Mouse (Mus musculus): ENCODE measurements around the gene Olfr651. TPM values are rescaled to one million over a fixed set of nuclear protein-coding genes. Genes with fewer than 3 reads are reported as not detected.

Olfr651 gene
- not detected for polyA plus RNA-seq (2014; fragmentation: Illumina TruSeq; extraction: RNeasy Lipid Tissue Mini Kit (QIAGEN cat#74804))

DNA sequence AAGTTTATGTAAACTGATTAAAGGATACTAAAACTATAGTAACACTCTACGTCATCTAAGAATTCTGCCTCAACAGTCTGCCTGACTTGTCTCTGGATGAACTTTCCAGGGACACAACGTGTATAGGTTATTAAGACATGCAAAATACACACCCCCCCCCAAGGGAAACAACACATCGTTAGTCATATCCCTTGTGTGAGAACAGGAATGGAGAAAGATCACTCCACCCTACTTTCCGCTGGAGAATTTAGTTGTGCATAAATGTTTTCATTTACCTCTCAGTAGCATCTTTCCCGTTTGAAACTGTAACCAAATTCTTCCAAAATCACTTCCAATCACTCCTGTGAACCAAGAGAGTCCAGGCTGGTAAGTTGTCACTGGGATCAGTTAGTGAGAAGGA, at the start of gene Olfr651:
TSS of gene Olfr651 (plus strand) at position 301 of the 400 bp plus-strand sequence.

DNA sequence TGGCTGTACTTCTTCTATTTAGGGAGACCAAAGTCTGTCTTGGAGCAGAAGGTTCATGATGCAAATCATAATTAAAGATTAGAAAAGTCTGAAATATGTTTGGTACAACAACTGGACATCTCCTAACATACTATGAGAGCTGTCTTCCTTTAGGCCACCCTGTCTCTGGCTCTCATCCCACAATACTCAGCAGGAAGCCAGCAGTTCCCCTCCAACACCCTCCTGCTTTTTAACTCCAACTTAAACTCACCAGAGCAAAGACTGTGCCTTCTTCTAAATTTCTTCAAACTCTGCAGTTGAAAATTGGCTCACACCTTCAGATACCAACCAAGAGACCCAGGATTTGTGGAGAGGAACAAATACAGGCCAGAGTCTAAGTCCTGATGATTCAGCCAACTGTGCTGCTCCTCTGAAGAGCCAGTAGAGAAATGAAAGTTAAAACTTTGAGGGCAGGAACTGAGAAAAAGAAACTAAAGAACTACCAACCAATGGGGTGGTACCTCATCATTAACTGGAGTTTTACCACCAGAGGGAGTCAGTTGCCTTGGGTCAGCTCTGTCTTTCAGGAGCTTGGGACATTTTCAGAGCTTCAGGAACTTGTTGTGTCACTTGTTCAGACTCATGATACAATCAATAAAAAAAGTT, 42.4 kb upstream of the Olfr651 start, which contains the start of gene Trim30d:
TSS of gene Trim30d (minus strand) at position 429 of the 645 bp plus-strand sequence.

DNA sequence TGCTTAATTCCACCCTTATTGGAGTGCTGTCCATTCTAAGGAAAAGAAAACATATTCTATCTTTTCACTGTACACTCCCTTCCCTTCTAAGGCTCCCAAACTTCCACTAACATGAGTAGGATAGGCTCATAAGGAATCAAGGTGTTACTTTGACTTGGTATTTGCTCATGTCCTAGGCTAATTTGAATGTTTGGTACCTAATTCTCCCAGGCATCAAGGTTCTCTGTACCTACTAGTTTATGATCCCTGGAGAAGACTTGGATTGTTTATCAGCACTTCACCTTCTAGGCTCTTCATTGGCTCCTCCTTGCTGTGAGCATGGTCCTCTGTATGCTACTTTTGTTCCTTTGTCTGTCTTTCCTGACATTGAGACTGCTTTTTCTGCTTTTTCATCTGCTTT, 10.7 kb downstream of the Olfr651 start, which contains the start of gene Olfr652:
TSS of gene Olfr652 (plus strand) at position 301 of the 400 bp plus-strand sequence.

DNA sequence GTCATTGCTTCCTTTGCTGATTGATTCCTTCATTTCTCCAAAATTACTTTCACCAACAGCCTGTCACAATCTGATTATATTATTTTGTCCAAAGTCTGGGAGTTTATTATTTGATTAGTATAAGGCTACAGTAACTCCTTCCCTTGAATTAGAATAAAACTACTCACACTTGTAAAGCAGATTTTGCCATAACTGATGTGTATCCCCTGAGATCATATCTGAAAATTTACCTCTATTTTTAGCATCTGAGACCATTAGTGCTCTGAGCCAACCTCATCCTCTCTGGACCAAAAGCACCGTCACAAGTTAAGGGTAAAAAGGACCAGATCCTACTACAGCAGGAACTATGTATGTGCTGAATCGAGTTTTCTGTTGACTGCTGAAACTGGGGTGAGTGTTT, 27.1 kb downstream of the Olfr651 start, which contains the start of gene Olfr653:
TSS of gene Olfr653 (plus strand) at position 301 of the 400 bp plus-strand sequence.

DNA sequence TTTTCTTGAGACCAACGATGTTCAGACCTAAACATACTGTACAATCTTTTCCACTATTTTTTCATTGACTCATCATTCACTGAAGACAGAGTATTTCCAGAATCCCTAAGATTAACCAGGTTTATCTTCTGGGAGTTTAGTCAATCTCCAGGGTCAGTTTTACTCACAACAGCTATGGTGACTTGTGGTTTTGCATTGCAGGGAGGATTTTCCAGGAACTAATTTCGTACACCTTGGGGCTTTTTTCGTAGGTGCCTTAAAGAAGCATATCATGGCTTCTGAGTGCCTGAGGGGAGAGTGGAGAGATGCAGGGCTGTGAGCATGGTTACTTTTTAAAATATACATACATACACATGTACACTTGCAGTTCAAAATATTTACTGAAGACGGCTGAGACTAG, 36.8 kb downstream of the Olfr651 start, which contains the start of gene Olfr654:
TSS of gene Olfr654 (plus strand) at position 301 of the 400 bp plus-strand sequence.

DNA sequence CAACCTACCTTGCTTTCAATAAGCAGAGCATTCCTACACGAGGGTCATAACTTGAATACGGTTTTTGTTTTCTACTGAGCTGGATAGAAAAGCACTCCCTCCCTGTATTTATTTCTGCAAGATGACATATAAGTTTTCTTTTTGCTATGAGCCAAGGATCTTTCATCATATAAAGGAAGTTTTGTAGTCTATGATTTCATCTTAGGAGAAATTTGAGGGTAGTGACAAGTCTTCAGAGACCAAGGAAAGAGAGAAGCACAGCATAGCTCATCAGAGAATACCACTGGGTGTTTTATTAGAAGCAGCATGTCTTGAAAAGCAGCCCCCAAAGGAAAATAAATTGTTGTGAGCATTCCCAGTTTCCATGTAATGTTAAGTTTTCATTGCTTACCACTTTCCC, 51.7 kb downstream of the Olfr651 start, which contains the start of gene Olfr655:
TSS of gene Olfr655 (minus strand) at position 101 of the 400 bp plus-strand sequence.

Other genes with a start within 250 kb of the Olfr651 start
- 26.0 TPM for gene Trim12a, start 234.7 kb upstream of the Olfr651 start, polyA plus RNA-seq (2014; fragmentation: Illumina TruSeq; extraction: RNeasy Lipid Tissue Mini Kit (QIAGEN cat#74804))
- not detected for gene Trim34b, start 220.7 kb upstream of the Olfr651 start, polyA plus RNA-seq (2014; fragmentation: Illumina TruSeq; extraction: RNeasy Lipid Tissue Mini Kit (QIAGEN cat#74804))
- gene Trim12c, start 196.8 kb upstream of the Olfr651 start, polyA plus RNA-seq (2014; fragmentation: Illumina TruSeq; extraction: RNeasy Lipid Tissue Mini Kit (QIAGEN cat#74804)), result 27.0 TPM
- gene Trim30b, start 180.2 kb upstream of the Olfr651 start, polyA plus RNA-seq (2014; fragmentation: Illumina TruSeq; extraction: RNeasy Lipid Tissue Mini Kit (QIAGEN cat#74804)), result 0.23 TPM
- gene Trim30c, start 149.3 kb upstream of the Olfr651 start, polyA plus RNA-seq (2014; fragmentation: Illumina TruSeq; extraction: RNeasy Lipid Tissue Mini Kit (QIAGEN cat#74804)), result 0.46 TPM
- 28.2 TPM for gene Trim30a, start 84.9 kb upstream of the Olfr651 start, polyA plus RNA-seq (2014; fragmentation: Illumina TruSeq; extraction: RNeasy Lipid Tissue Mini Kit (QIAGEN cat#74804))
- gene Trim30d, start 42.3 kb upstream of the Olfr651 start, polyA plus RNA-seq (2014; fragmentation: Illumina TruSeq; extraction: RNeasy Lipid Tissue Mini Kit (QIAGEN cat#74804)), result 24.0 TPM
- gene Olfr652, start 10.8 kb downstream of the Olfr651 start, polyA plus RNA-seq (2014; fragmentation: Illumina TruSeq; extraction: RNeasy Lipid Tissue Mini Kit (QIAGEN cat#74804)), result not detected
- gene Olfr653, start 27.2 kb downstream of the Olfr651 start, polyA plus RNA-seq (2014; fragmentation: Illumina TruSeq; extraction: RNeasy Lipid Tissue Mini Kit (QIAGEN cat#74804)), result not detected
- gene Olfr654, start 36.9 kb downstream of the Olfr651 start, polyA plus RNA-seq (2014; fragmentation: Illumina TruSeq; extraction: RNeasy Lipid Tissue Mini Kit (QIAGEN cat#74804)), result not detected
- not detected for gene Olfr655, start 51.6 kb downstream of the Olfr651 start, polyA plus RNA-seq (2014; fragmentation: Illumina TruSeq; extraction: RNeasy Lipid Tissue Mini Kit (QIAGEN cat#74804))
- gene Olfr656, start 63.8 kb downstream of the Olfr651 start, polyA plus RNA-seq (2014; fragmentation: Illumina TruSeq; extraction: RNeasy Lipid Tissue Mini Kit (QIAGEN cat#74804)), result not detected
- not detected for gene Olfr657, start 74.7 kb downstream of the Olfr651 start, polyA plus RNA-seq (2014; fragmentation: Illumina TruSeq; extraction: RNeasy Lipid Tissue Mini Kit (QIAGEN cat#74804))
- not detected for gene Olfr658, start 97.2 kb downstream of the Olfr651 start, polyA plus RNA-seq (2014; fragmentation: Illumina TruSeq; extraction: RNeasy Lipid Tissue Mini Kit (QIAGEN cat#74804))
- gene Olfr659, start 116.6 kb downstream of the Olfr651 start, polyA plus RNA-seq (2014; fragmentation: Illumina TruSeq; extraction: RNeasy Lipid Tissue Mini Kit (QIAGEN cat#74804)), result not detected
- not detected for gene Olfr661, start 136.4 kb downstream of the Olfr651 start, polyA plus RNA-seq (2014; fragmentation: Illumina TruSeq; extraction: RNeasy Lipid Tissue Mini Kit (QIAGEN cat#74804))
- not detected for gene Usp17le, start 227.3 kb downstream of the Olfr651 start, polyA plus RNA-seq (2014; fragmentation: Illumina TruSeq; extraction: RNeasy Lipid Tissue Mini Kit (QIAGEN cat#74804))